8 mouse cellular contexts compared by ENCODE assay signal in the genomic region with DNA sequence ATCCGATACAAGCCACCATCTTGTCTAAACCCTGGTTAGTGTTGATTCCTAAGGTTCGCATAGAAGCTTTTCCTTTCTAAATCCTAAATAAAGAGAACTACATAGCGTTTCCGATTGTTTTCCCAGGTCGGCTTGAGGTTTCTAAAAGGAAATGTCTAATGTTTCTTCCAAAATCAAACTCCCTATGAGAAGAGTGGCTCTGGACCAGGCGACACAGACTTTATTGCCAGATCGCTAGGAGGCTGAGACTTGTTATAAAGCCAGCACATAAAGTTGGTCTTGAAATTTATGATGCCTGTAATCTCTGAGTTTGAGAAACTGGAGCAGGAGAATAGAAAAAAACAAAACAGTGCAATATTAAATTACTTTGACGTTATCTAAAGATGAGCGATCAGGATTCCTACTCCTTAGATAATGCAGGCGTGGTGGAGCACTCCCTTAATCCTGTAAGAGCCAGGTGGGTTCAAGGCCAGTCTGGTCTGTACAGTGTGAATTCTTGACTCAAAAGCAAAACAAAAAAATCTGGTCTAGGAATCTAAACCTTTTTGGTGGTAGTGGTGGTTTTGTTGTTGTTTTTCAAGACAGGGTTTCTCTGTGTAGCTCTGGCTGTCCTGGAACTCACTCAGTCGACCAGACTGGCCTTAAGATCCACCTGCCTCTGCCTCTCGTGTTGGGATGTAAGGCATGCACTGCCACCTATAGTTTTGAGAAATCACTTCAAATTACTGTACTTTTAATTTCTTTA. TPM values are rescaled to one million over a fixed set of nuclear protein-coding genes. Genes with fewer than 3 reads are reported as not detected.
A peak's percentile ranks its signal among the peaks of the same experiment; 100 is the strongest.
DNase-seq lines count a peak whose midpoint lies in the region; ATAC-seq and TF ChIP-seq lines count a peak whose summit lies in the region.

No protein-coding gene starts in this region.

- peak overlapping the region; percentile 70 for H3K9ac ChIP-seq in hindbrain, embryonic 13.5 days
- H3K9ac ChIP-seq in midbrain, postnatal 0 days (replicated peaks; ENCODE audit: low read length, poor library complexity, severe bottlenecking), result no peak overlapping the region; the same call in 1 of the 2 replicates

- peaks cover 18% of the 10 kb centered on the region for H3K36me3 ChIP-seq in hindbrain, embryonic 13.5 days
- H3K36me3 ChIP-seq in midbrain, postnatal 0 days (ENCODE audit: insufficient read depth, low read length), result peaks cover 11% of the 10 kb centered on the region

- H3K4me2 ChIP-seq in hindbrain, embryonic 13.5 days, result peak overlapping the region; percentile 66
- peak overlapping the region; percentile 51 for H3K4me2 ChIP-seq in midbrain, postnatal 0 days (ENCODE audit: low read depth, low read length, poor library complexity, severe bottlenecking)

- H3K4me3 ChIP-seq in layer of hippocampus, adult 2 months, result peak overlapping the region; percentile 81
- H3K4me3 ChIP-seq in bone marrow macrophage, adult 2 months (ENCODE audit: insufficient read depth, low read length), result peak overlapping the region; percentile 81
- peak overlapping the region; percentile 49 for H3K4me3 ChIP-seq in hindbrain, embryonic 13.5 days
- peak overlapping the region; percentile 44 for H3K4me3 ChIP-seq in midbrain, postnatal 0 days (ENCODE audit: low read depth, low read length)

- H3K27ac ChIP-seq in layer of hippocampus, adult 2 months, result peak overlapping the region; percentile 96
- H3K27ac ChIP-seq in bone marrow macrophage, adult 2 months (ENCODE audit: insufficient read depth, low read depth, low read length), result peak overlapping the region; percentile 94
- peak overlapping the region; percentile 95 for H3K27ac ChIP-seq in hindbrain, embryonic 13.5 days
- peak overlapping the region; percentile 84 for H3K27ac ChIP-seq in midbrain, postnatal 0 days (ENCODE audit: low read depth, low read length)

- no peaks in the 10 kb centered on the region for H3K27me3 ChIP-seq in hindbrain, embryonic 13.5 days
- no peaks in the 10 kb centered on the region for H3K27me3 ChIP-seq in midbrain, postnatal 0 days (ENCODE audit: insufficient read depth, low read length)

- no peak for DNase-seq in layer of hippocampus, adult 2 months (ENCODE audit: low spot score in 2 of 2)
- no peak for DNase-seq in layer of hippocampus, adult 9-11 months
- DNase-seq in midbrain, postnatal 0 days (ENCODE audit: low spot score), result no peak
- DNase-seq in right cerebral cortex, postnatal 10 days (ENCODE audit: low spot score in 2 of 2), result no peak
- no peak for DNase-seq in frontal cortex, postnatal 25 days (ENCODE audit: low spot score in 2 of 2)
- no peak for DNase-seq in gastrocnemius, postnatal 25 days

- ATAC-seq in hindbrain, embryonic 13.5 days (ENCODE audit: low FRiP score), result no peak
- ATAC-seq in midbrain, postnatal 0 days (ENCODE audit: low FRiP score), result no peak

- WGBS in hindbrain, embryonic 13.5 days, result 6% methylated on average over 12 of the region's 12 CpGs
- 1% methylated on average over 12 of the region's 12 CpGs for WGBS in midbrain, postnatal 0 days

- H3K9me3 ChIP-seq in hindbrain, embryonic 13.5 days, result no peaks in the 10 kb centered on the region
- no peaks in the 10 kb centered on the region for H3K9me3 ChIP-seq in midbrain, postnatal 0 days (ENCODE audit: low read length)

- peaks cover 25% of the 10 kb centered on the region for H3K4me1 ChIP-seq in bone marrow macrophage, adult 2 months (ENCODE audit: control insufficient read depth, insufficient read depth, low read length)
- peaks cover 28% of the 10 kb centered on the region for H3K4me1 ChIP-seq in hindbrain, embryonic 13.5 days (replicated peaks)
- peaks cover 5% of the 10 kb centered on the region for H3K4me1 ChIP-seq in midbrain, postnatal 0 days (ENCODE audit: insufficient read depth, low read length)

- no peak for TF ChIP-seq POLR2A in bone marrow macrophage, adult 2 months (IDR thresholded peaks at IDR 0.05; ENCODE audit: borderline replicate concordance, low read depth, low read length)

- TF ChIP-seq CTCF in layer of hippocampus, adult 2 months (conservative IDR thresholded peaks at IDR 0.05), result peak; percentile 21; the same call in 1 of the 2 replicates
- no peak for TF ChIP-seq CTCF in bone marrow macrophage, adult 2 months (IDR thresholded peaks at IDR 0.05; ENCODE audit: low read depth, low read length)
- TF ChIP-seq CTCF in midbrain, postnatal 0 days (IDR thresholded peaks at IDR 0.05), result no peak; the same call in 1 of the 2 replicates

RNA-seq across cellular contexts. Expression of a gene that starts 0.4 kb away (rescaled TPM):
- 100 to 1,000 TPM; 413 to 441 TPM for total RNA-seq in layer of hippocampus, adult 2 months (2021)
- 326 and 347 TPM in 2 replicates for polyA plus RNA-seq in bone marrow macrophage, adult 2 months (2012; ENCODE audit: insufficient read depth, insufficient read length, missing spikeins)
- 1,129 and 1,134 TPM in 2 replicates for polyA plus RNA-seq in hindbrain, embryonic 13.5 days (2015; fragmentation: Nextera tagmentation; extraction: Ambion mirVana)
- 452 and 486 TPM in 2 replicates for total RNA-seq in midbrain, postnatal 0 days (2014; rRNA removed)
- polyA plus RNA-seq in midbrain, postnatal 0 days (2015; fragmentation: Nextera tagmentation; extraction: Ambion mirVana), result 1,054 and 1,096 TPM in 2 replicates
- 100 to 1,000 TPM; 417 to 422 TPM for total RNA-seq in gastrocnemius, postnatal 25 days (2021)

RNA-seq across cellular contexts. Expression of a gene that starts 8.5 kb away (rescaled TPM):
- total RNA-seq in layer of hippocampus, adult 2 months (2021), result 10 to 100 TPM; 35.6 to 41.5 TPM
- 92.8 and 103 TPM in 2 replicates for polyA plus RNA-seq in bone marrow macrophage, adult 2 months (2012; ENCODE audit: insufficient read depth, insufficient read length, missing spikeins)
- 72.4 and 77.3 TPM in 2 replicates for polyA plus RNA-seq in hindbrain, embryonic 13.5 days (2015; fragmentation: Nextera tagmentation; extraction: Ambion mirVana)
- total RNA-seq in midbrain, postnatal 0 days (2014; rRNA removed), result 45.8 and 47.6 TPM in 2 replicates
- 60.3 and 64.3 TPM in 2 replicates for polyA plus RNA-seq in midbrain, postnatal 0 days (2015; fragmentation: Nextera tagmentation; extraction: Ambion mirVana)
- 10 to 100 TPM; 34.6 to 35.2 TPM for total RNA-seq in gastrocnemius, postnatal 25 days (2021)

RNA-seq across cellular contexts. Expression of a gene that starts 13.4 kb away (rescaled TPM):
- total RNA-seq in layer of hippocampus, adult 2 months (2021), result 10 to 100 TPM; 12.4 to 14.5 TPM
- not detected in 2 replicates for polyA plus RNA-seq in bone marrow macrophage, adult 2 months (2012; ENCODE audit: insufficient read depth, insufficient read length, missing spikeins)
- polyA plus RNA-seq in hindbrain, embryonic 13.5 days (2015; fragmentation: Nextera tagmentation; extraction: Ambion mirVana), result 4.0 and 7.1 TPM in 2 replicates
- total RNA-seq in midbrain, postnatal 0 days (2014; rRNA removed), result 5.0 and 8.4 TPM in 2 replicates
- 3.4 and 4.2 TPM in 2 replicates for polyA plus RNA-seq in midbrain, postnatal 0 days (2015; fragmentation: Nextera tagmentation; extraction: Ambion mirVana)
- total RNA-seq in gastrocnemius, postnatal 25 days (2021), result 10 to 100 TPM; 10.4 to 10.9 TPM

RNA-seq across cellular contexts. Expression of a gene that starts 21.3 kb away (rescaled TPM):
- total RNA-seq in layer of hippocampus, adult 2 months (2021), result 100 to 1,000 TPM; 122 to 125 TPM
- polyA plus RNA-seq in bone marrow macrophage, adult 2 months (2012; ENCODE audit: insufficient read depth, insufficient read length, missing spikeins), result 15.8 and 16.9 TPM in 2 replicates
- 18.8 and 22.6 TPM in 2 replicates for polyA plus RNA-seq in hindbrain, embryonic 13.5 days (2015; fragmentation: Nextera tagmentation; extraction: Ambion mirVana)
- 112 and 118 TPM in 2 replicates for total RNA-seq in midbrain, postnatal 0 days (2014; rRNA removed)
- polyA plus RNA-seq in midbrain, postnatal 0 days (2015; fragmentation: Nextera tagmentation; extraction: Ambion mirVana), result 15.2 and 16.7 TPM in 2 replicates
- 10 to 100 TPM; 25.4 to 26.0 TPM for total RNA-seq in gastrocnemius, postnatal 25 days (2021)

RNA-seq across cellular contexts. Expression of a gene that starts 21.4 kb away (rescaled TPM):
- total RNA-seq in layer of hippocampus, adult 2 months (2021), result 1 to 10 TPM in 1 of 2 experiments, under 1 TPM in 1; 0.64 to 1.0 TPM
- polyA plus RNA-seq in bone marrow macrophage, adult 2 months (2012; ENCODE audit: insufficient read depth, insufficient read length, missing spikeins), result 1.4 TPM in 1 of 2 replicates, not detected in the other
- 10.3 and 11.7 TPM in 2 replicates for polyA plus RNA-seq in hindbrain, embryonic 13.5 days (2015; fragmentation: Nextera tagmentation; extraction: Ambion mirVana)
- total RNA-seq in midbrain, postnatal 0 days (2014; rRNA removed), result 3.3 and 8.7 TPM in 2 replicates
- polyA plus RNA-seq in midbrain, postnatal 0 days (2015; fragmentation: Nextera tagmentation; extraction: Ambion mirVana), result 4.8 and 6.2 TPM in 2 replicates
- not detected for total RNA-seq in gastrocnemius, postnatal 25 days (2021)
